Mouse (Mus musculus): ENCODE data around the gene Cdh9.

The Cdh9 gene

GRCm38 (mm10) chr15:16728470-16729011, at the start of gene Cdh9:
TSS of gene Cdh9 (plus strand) at chr15:16728756.
- no peak for DNase-seq

GRCm38 (mm10) chr15:16679096-16679495, 49.5 kb upstream of the Cdh9 start:
- no peak for DNase-seq

DNA sequence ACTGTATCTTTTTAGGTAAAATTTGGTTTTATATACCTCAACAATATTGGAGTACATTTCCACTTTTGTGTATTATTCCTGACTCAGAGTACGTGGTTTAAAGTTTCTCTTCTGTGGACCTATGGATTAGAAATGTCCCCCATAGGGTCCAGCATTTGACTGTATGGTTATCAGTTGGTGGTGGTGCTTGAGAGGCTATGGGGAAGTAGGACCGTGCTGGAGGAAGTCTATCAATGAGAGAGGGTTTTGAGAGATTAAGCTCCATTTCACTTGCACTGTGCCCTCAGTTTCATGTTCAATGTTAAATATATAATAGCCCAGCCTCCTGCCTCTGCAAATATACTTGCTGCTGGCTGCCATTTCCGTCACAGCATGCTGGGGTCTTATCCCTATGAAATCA, 28.7 kb upstream of the Cdh9 start:
- DNase-seq: no peak

DNA sequence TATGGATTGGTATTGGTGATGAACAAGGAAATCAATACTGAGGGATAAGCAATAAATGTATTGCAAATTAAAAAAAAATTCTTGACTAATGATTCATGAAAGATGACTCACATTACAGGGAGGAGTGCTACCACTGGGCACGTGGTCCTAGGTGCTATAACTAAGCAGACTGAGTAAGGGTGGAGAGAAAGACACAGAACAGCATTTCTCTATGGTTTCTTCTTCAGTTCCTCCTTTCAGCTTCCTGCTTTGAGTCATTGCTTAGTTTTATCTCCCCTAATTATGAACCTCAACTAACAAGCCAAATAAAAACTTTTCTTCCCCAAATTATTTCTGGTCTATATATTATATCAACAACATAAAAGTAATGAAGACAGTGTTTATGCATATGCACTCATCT, 26.2 kb upstream of the Cdh9 start:
- no peak for DNase-seq

GRCm38 (mm10) chr15:16739088-16739487, 10.5 kb downstream of the Cdh9 start:
- no peak for DNase-seq

- no peak for DNase-seq
Measured at GRCm38 (mm10) chr15:16746672-16747071, 18.1 kb downstream of the Cdh9 start.

- DNase-seq: no peak
Measured at GRCm38 (mm10) chr15:16763252-16763651, 34.7 kb downstream of the Cdh9 start.

GRCm38 (mm10) chr15:16784575-16784974, 56.0 kb downstream of the Cdh9 start:
- no peak for DNase-seq

GRCm38 (mm10) chr15:16792857-16793256, 64.3 kb downstream of the Cdh9 start:
- no peak for DNase-seq

DNA sequence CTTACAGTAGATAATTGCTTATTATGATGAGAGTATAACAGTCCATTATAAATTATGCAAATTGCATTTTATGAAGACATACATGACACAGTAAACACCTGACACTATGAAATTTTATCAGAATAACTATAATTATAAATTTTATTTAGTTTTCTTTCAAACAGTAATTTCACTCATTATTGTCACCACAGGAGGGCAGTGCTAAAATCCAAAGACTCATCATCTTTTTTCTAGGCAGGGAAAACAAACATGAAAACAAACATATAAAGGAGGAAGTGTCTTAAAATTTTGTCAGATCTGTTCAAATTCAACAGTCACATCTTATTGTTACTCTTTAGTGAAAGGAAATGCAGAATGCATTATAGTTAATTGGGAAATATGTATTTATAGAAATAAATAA, 72.7 kb downstream of the Cdh9 start:
- DNase-seq: no peak

DNA sequence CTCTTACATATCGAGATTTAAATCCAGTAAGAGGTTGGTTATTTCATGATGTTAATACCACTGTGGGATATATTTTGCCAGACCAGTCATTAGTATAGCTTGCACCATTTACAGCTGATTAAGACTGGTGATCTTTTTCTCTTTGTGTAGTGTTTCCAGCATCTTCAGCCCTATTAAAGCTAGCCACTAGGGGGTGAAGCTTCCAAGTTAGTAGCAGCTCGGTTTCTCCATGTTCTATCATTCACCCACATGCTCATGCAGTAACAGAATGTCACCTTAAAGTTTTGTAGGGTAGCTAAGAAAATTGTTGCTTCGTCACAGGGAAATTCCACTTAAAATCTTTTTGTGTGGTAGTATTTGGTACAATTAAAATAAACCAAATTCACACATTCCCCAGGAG, 82.2 kb downstream of the Cdh9 start:
- no peak for DNase-seq

DNA sequence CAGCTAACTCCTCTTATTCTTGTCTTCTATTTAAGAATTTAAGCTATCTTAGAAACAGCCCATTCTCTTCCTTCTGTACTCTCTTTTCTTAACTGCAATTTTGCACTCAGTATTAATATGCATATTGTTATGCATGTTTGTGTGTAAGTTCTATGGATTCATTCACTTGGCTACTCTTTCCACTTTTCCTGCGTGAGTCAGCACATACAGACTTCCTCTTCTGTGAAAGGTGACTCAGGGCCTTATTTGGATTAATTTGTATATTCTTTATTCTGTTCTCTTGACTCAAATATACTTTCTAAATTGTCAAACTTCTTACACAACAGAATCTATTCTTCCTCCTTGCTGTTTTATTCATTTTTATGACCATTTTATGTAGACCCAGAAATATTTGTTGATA, 85.5 kb downstream of the Cdh9 start:
- no peak for DNase-seq

DNA sequence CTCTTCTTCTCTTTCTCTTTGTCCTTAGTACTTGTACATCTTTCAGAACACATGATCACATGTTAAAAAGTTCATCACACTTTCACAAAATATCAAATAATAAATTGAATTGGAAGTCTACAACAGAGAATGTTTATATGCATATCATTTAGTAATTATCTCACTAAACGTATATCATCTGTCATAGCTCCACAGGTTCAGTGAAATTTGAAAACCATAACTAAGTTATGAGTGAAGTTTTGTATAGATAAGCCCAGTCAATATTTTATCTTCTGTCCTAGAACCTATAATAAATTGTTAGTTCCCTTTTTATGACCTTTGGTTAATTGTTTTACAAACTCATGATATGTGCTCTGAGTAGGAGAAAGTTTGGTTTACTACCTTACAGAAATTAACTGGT, 106.2 kb downstream of the Cdh9 start:
- no peak for DNase-seq

- no peak for DNase-seq
Measured at GRCm38 (mm10) chr15:16882542-16882941, 154.0 kb downstream of the Cdh9 start.

- DNase-seq: no peak
Measured at GRCm38 (mm10) chr15:16896674-16897073, 168.1 kb downstream of the Cdh9 start.

Data from liver (tissue).